Mouse (Mus musculus) G1E-ER4 (cell line): Measurements from ENCODE around the gene Lck. TPM values are rescaled to one million over a fixed set of nuclear protein-coding genes. Genes with fewer than 3 reads are reported as not detected.

Experiments used
- GATA1 ChIP-seq: IDR thresholded peaks from one replicate; pipeline ENCODE4 v1.8.0; 2012; ENCODE audit warnings: low read length, inconsistent platforms
- polyA plus RNA-seq: library from polyadenylated mRNA; stranded (reverse); fragments of >175 nt; gene quantifications from 2 replicates; pipeline ENCODE4 v1.2.3, GENCODE M21; 2012

Lck gene
- polyA plus RNA-seq, 1 experiment, result 2.6 TPM

DNA sequence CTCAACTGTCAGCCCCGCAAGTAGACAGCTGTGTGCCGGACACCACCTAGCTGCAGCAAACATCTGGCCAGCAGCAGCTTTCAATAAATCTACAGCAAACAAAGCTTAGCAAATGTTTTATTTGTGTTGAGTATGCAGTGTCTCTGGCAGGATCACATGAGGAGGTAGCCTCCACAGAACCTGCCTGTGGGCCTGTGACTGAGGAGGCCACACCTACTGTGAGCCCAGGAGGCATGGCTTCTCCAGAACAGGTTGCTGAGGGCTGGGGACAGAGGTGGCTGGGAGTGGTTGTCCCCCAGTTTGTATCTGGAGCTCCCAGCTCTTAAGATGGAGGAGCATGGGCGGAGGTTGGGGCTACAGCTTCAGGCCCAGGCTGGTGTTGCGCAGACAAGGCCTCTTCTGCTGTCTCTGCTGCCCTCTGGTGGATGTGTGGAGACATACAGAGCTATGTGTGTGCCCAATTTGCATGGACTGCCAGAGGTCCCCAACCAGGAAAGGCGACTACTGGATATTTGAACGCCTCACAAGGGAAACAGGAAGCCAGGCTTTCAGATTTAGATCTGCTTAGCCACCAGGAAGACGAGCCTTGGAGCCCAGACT, 35.1 kb upstream of the Lck start:
- TF ChIP-seq GATA1, result no peak

DNA sequence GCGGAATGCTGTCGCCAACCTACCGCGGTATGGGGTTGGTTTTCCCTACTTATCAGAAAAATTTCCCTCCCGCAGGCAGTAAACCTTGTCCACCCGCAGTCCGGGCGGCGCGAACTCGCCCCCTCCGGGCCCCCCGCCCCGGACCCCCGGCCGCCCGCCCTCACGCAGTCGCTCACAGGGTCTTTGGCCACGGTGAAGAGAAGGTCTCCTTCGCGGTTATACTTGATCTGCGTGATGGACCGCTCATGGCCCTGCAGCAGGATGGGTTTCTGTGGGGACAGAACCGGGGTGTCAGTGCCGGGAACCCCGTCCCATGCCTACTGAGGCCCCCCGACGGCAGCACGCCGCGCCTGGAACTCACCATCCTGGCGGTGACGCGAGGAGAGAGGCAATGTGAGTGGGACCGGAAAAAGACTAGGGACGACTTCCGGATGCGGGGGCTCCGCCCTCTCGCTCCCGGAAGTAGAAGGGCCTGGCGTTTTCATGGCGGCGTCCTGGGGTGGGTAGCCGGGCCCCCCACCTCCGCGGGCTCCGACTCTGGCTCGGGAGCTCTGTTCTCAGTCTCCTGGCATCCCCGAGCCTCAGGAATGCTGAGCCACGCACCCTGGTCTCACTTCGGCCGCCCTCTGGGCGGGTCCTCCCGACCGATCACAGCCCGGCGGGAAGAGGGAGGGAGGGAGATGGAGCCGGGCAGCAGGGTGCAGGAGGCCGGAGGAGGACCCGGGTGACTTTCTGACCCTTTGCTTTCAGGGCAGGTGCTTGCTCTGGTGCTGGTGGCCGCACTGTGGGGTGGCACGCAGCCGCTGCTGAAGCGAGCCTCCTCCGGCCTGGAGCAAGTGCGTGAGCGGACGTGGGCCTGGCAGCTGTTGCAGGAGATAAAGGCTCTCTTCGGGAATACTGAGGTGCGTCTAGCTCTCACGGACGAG, 27.1 kb upstream of the Lck start, which contains the start of the genes Eif3i and Tmem234:
TSS of gene Eif3i (minus strand) at position 416 of the 926 bp plus-strand sequence.
TSS of gene Tmem234 (plus strand) at position 436 of the 926 bp plus-strand sequence.
- TF ChIP-seq GATA1, result no peak

DNA sequence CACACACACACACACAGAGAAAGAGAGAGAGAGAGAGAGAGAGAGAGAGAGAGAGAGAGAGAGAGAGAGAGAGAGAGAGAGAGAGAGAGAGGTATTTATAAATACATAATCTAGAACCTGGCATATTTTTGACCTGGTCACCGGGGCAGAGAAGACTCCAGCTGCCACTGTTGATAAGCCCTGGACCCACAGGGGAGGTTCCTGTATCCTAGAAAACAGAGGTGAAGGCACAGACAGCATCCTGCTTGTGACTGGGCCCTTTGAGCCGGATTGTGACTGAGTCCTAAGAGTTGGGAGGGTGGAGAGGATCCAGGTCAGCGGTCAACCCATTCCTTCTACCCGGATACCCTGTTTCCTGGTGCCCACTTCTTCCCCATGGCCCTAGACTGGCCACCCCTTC, 15.4 kb upstream of the Lck start:
- TF ChIP-seq GATA1, result no peak

DNA sequence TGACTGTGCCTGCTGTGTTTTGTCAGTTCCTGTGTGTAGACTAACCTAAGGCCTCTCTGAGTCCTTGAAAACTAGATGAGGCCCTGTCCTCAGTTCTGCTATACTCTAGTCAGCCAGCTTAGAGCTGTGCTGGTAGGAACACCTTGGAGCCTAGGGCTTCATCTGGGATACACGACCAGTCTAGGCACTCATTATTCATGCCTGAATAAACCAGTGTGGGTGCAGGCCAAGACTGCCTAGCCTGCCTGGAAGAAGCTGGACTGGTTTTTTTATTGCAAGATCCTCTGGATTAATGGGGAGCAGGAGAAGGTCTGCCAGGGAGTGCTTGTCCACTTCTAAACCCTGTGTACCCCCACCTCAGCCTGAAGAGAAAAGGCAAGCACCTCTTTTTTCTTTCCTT, 13.5 kb upstream of the Lck start:
- TF ChIP-seq GATA1, result no peak

DNA sequence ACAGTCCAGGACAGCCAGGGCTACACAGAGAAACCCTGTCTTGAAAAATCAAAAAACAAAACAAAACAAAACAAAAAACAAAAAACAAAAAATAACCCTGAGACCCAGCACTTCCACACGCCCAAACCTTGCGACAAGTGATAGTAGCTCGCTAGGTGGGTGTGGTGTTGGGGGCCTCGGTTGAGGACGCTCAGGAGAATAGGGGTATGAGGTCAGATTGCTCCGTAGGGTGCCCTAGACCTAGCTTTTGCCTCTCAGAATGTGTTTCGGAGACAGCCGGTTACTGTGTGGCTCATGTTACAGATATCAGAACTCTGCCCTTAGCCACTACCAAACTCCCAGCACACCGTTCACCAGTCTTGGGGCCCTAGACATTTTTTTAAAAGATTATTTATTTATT, 12.3 kb upstream of the Lck start:
- TF ChIP-seq GATA1, result no peak

DNA sequence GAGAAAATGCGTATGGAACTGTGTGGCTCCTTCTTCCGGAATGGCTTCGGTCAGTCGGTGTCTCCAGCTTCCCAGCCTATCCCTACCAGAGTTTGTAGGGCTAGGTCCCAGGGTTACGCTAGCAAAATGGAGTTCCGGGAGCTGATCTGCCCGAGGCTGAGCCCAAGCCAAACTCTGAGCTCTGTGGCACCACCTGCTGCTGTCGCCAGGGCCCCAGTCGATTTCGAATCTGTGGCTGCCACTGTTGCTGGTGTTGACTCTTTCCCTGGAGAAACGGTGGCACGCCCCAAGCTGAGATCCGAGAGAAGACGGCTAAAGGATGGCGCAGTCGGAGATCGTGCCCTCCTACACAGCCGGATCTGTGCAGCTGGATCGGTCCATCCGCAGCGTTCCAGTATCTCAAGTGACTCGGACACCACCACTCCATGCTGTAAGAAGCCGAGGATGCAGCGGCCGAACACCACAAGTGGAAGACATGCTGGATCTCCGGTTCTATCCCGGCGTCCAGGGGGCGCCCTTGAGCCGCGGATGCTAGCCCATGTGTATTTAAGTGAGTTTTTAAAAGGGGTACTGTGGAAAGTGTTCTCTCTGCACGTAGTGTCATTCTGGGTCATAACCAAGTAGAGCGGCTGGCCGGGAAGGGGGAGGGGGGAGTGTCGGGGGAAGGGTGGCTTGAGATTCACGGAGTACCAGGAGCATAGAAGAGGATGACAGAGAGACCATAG, 11.6 kb upstream of the Lck start:
- no peak for TF ChIP-seq GATA1

DNA sequence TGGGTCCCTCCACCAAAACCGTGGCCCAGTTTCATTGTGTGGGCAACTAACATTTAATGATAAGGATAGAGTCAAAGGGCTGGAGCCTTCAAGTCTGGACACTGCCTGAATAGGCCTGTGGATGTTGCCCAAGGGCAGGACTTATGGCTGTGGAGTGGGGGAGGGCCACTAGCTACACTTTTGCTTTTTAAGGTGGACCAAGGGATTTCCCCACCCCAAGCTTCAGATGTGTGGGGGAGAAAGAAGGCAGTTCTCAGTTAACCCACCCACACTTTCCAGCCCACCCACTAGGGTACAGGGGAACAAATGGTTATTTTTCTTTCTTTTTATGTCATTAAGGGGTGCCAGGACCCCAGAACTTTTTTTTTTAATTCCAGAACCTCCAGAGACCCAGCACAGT, 10.9 kb upstream of the Lck start:
- TF ChIP-seq GATA1, result no peak

DNA sequence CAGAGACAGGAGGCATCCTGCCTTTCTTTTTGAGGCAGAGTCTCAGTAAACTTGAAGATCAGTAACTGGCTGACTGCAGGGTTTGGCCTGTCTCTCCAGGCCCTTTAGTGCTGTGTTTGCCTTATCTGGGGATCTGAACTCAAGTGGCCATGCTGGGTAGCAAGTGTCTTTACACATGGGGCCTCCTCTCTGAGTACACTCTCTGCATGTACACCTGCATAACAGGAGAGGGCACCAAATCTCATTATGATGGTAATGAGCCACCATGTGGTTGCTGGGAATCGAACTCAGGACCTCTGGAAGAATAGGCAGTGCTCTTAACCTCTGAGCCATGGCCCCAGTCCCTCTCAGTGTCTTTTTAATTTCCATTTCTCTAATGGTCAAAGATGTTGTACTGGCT, 8.8 kb upstream of the Lck start:
- TF ChIP-seq GATA1, result no peak

DNA sequence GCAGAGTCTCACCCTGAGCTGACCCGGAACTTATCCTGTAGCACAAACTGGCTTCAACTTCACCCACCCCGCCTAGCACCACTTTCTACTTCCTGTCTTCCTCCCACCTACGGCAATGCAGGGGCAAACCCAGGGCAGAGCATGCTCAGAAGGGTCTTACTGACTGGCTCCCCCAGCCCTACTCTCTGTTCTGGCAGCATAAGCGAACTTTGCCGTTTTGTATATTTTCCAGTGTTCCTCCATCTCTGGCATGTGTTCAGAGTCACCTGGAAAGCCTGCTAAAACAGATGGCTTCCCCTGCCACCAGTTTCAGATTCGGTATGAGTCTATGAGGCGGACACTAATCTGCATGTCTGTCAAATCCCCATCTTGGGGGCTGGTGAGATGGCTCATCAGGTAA, 6.9 kb upstream of the Lck start:
- no peak for TF ChIP-seq GATA1

DNA sequence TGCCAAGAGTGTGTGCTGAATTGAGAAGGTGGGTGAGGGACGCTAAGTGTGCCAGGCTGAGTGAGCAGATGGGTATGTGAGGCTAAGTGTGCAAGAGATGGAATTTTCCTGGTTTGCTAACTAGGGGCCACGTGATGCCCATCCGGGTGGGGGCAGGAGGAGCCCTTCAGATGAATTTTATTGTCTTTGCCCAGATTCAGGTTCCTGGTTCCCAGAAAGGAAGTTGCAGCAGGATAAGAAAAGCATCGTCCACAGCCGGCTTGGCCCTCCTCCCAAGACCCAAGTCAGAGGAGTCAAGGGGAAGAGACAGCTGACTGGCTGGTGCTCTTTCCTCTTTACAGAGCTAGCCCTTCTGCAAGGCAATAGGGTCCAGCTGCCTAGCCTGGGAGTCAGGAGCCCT, 5.0 kb upstream of the Lck start, which contains the start of gene Fam167b:
TSS of gene Fam167b (minus strand) at position 84 of the 400 bp plus-strand sequence.
- no peak for TF ChIP-seq GATA1

DNA sequence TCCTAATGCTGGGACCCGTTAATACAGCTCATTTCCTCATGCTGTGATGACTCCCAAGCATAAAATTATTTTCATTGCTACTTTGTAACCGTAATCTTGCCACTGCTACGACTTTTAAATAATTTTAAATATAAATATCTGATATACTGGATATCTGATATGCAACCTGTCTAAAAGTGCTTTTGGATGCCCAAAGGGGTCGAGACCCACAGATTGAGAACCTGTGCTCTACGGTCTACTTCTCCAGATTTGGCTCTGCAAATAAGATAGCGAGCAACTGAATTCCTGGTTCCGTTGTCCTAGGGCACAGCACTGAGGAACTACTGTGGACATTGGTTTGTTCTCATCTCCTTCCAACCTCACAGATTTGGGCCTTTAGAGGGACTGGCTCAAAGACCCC, 4.2 kb upstream of the Lck start:
- no peak for TF ChIP-seq GATA1

DNA sequence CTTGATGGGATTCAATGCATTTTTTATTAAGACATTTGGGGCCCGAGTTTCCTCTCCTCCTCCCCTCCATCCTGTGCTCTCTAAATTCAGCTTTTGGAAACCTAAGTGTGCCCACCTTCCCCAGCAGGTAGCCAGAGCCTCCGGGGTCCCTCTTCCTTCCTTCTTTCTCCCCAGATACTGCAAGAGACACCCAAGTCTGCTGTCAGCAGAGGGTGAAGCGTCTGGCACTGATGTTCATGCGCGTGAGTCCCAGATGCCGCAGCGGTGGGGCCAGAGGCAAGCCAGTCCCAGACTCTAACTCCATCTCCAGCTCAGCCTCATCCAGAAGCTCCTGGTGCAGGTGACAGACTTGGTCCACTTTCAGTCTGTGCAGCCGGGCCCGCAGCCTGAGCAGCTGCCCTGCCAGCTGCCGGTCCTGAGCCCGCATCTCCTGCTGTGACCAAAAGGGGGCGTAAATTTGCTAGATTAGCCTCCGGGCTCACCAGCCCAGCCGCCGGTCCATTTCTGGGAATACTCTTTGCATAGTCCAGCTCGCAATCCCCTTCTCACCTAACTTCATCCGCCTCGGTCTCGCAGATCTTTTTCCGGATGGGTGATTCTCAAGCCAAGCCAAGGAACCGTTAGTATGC, 3.5 kb upstream of the Lck start:
- TF ChIP-seq GATA1, result no peak

DNA sequence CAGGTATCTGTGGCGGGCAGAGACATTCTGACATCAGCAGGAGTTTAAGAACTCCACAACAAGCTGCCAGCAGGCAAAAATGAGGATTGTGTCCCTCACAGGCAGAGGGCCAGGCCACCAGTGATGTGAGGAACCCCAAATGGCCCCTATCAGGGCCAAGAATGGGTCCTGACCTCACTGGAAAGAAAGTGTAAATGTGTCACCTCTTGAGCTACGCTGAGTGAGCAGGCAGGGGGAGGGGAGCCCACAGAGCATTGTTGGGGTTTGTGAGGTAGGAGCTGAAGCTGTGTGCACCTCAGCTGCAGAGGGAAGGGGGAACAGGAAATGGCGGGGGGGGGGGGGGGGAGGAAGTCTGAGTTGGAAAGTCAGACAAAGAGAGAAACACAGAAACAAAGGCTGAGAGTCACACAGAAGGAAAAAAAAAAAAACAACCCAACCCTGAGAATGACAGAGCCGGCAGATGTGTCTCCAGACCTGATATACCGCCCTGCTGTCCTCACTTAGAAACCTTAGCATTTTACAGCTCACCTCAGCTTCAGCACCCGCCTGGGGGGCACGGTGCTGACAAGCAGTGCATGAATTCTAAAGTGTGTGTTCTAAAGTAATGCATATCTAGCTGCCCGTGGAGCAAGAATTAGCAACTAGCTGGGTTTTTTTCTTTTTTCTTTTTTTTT, 1.9 kb upstream of the Lck start:
- TF ChIP-seq GATA1, result no peak

DNA sequence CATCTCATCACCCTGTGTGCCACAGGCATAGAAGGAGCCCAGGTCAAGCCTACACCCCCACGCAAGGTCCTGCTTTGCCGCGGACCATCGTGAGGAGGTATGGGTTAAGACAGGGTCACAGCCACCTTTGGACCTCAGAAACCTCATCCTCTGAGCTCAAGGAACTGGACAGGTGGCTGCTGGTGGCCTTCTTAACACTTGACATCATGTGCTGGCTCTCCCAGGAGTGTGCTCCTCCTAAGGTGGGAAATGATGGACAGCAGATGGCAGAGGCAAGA, 409 bp downstream of the Lck start:
- TF ChIP-seq GATA1, result no peak
